Mouse (Mus musculus) C2C12 (cell line): ENCODE measurements around the gene Gpd2. TPM values are rescaled to one million over a fixed set of nuclear protein-coding genes. Genes with fewer than 3 reads are reported as not detected.

Experiments
- H3K27me3 ChIP-seq: one replicate; pipeline ENCODE4 v1.6.1; 2011; ENCODE audit not compliant: control insufficient read depth, insufficient read depth, insufficient read length
- H3K36me3 ChIP-seq: one replicate; pipeline ENCODE4 v1.6.1; 2011; ENCODE audit not compliant: control insufficient read depth, insufficient read depth
- H3K4me3 ChIP-seq: one replicate; pipeline ENCODE4 v1.5.1; 2011; ENCODE audit warnings: mild to moderate bottlenecking, control low read depth; ENCODE audit not compliant: poor library complexity, insufficient read depth, severe bottlenecking
- H3K79me2 ChIP-seq: one replicate; pipeline ENCODE4 v1.6.1; 2011; ENCODE audit not compliant: control insufficient read depth, insufficient read depth
- H3K79me3 ChIP-seq: one replicate; pipeline ENCODE4 v1.6.1; 2011; ENCODE audit warnings: low read depth, control low read depth
- H3ac ChIP-seq: one replicate; pipeline ENCODE3; 2011; ENCODE audit warnings: low read depth; ENCODE audit not compliant: control insufficient read depth, insufficient read length
- CEBPB ChIP-seq: IDR thresholded peaks from one replicate; pipeline ENCODE4 v1.6.1; 2011; ENCODE audit warnings: low read depth, mild to moderate bottlenecking, control low read depth, moderate library complexity
- CTCF ChIP-seq: IDR thresholded peaks from one replicate; pipeline ENCODE4 v1.5.1; 2011; ENCODE audit not compliant: control insufficient read depth, insufficient read depth, insufficient read length
- FOSL1 ChIP-seq: IDR thresholded peaks from one replicate; pipeline ENCODE4 v1.8.0; 2011; ENCODE audit warnings: mild to moderate bottlenecking, low read length; ENCODE audit not compliant: poor library complexity, insufficient read depth, severe bottlenecking
- MAX ChIP-seq: IDR thresholded peaks from one replicate; pipeline ENCODE4 v1.6.1; 2011; ENCODE audit warnings: mild to moderate bottlenecking, control low read depth
- MYOD1 ChIP-seq: IDR thresholded peaks from one replicate; pipeline ENCODE4 v1.6.1; 2011; ENCODE audit warnings: low read depth; ENCODE audit not compliant: control insufficient read depth, insufficient read length
- MYOG ChIP-seq: IDR thresholded peaks from one replicate; pipeline ENCODE4 v1.6.1; 2011; ENCODE audit not compliant: control insufficient read depth, insufficient read length; ENCODE audit errors: extremely low read depth
- USF1 ChIP-seq: IDR thresholded peaks from one replicate; pipeline ENCODE4 v1.6.1; 2011; ENCODE audit warnings: low read depth, mild to moderate bottlenecking, control low read depth, moderate library complexity
- polyA plus RNA-seq: library from polyadenylated mRNA; unstranded; fragments of >200 nt; fragmentation: generic; extraction: Trizol; gene quantifications from one replicate; pipeline ENCODE4 v1.2.1, GENCODE M21; 2012; ENCODE audit warnings: missing spikeins

Gene Gpd2
- polyA plus RNA-seq, 1 experiment, result 23.8 TPM

DNA sequence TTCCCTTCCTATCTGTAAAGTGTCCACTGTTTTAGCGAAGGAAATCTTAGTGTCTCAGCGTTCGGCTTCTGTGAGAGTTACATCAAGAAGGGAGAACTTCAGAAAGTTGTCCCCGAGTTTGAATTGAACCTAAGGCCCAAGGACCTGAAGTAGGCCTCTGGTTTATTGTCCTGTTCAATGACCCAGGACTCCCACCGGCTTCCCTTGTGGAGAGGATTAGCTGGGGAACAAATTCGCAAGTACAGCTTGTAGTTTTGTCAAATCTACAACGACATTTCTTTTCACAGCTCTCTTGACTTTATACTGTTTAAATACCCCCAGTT is 29.9 kb downstream of the Gpd2 start:
- H3K79me2 ChIP-seq, result peaks cover 43% of the 10 kb centered on the region
- peaks cover 17% of the 10 kb centered on the region for H3K36me3 ChIP-seq
- no peak overlapping the region for H3K4me3 ChIP-seq
- no peaks in the 10 kb centered on the region for H3K27me3 ChIP-seq
- H3K79me3 ChIP-seq, result peaks cover 20% of the 10 kb centered on the region
- no peak for TF ChIP-seq CTCF
- TF ChIP-seq USF1, result no peak
- no peak for TF ChIP-seq CEBPB
- no peak for TF ChIP-seq MYOG
- TF ChIP-seq MYOD1, result no peak
- TF ChIP-seq MAX, result no peak
- no peak for TF ChIP-seq FOSL1
- H3ac ChIP-seq, result no peak overlapping the region

DNA sequence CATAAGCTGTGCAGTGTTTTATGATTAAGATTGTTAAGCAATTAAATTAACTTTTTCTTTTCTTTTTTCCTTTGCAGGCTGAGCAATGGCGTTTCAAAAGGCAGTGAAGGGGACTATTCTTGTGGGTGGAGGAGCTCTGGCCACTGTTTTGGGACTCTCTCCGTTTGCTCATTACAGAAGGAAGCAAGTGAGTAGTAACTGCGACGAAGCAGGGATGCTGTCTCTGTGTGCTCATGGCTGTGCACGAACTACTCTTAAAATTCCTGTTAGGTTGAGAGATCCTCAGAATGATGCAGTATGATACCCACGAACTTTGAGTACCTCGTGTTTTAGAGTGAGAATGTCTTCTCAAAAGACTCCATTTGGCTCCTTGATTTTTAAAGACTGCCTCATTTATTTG is 30.5 kb downstream of the Gpd2 start:
- TF ChIP-seq CTCF (no peak), MYOD1 (no peak), MYOG (no peak), CEBPB (no peak), FOSL1 (no peak), MAX (no peak)
- Histone ChIP-seq H3K27me3 (no peaks in the 10 kb centered on the region), H3K4me3 (no peak overlapping the region)

DNA sequence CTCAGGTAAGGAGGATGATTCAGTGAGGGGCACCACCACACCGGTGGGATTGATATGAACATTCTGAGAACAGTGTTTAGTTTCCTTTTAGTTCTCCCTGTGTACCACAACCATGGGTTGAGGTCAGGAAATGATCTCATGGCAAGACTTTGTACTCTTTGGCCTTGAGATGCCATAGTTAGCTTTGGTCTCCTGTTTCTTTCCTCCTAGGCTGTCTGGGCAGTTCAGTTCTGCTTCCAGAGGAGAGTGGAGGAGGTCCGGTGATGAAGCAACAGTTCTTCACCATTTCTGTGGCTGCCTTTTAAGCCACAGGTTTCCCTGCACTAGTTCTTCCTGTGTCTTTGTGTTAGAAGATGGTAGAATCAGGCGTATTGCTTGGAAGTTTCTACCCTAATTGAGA is 31.4 kb downstream of the Gpd2 start:
- H3K4me3 ChIP-seq, result no peak overlapping the region
- H3ac ChIP-seq, result no peak overlapping the region
- peaks cover 32% of the 10 kb centered on the region for H3K79me2 ChIP-seq
- TF ChIP-seq MAX, result no peak
- no peak for TF ChIP-seq FOSL1
- TF ChIP-seq MYOG, result no peak
- no peak for TF ChIP-seq CEBPB
- TF ChIP-seq MYOD1, result no peak
- TF ChIP-seq USF1, result no peak
- TF ChIP-seq CTCF, result no peak
- H3K79me3 ChIP-seq, result peaks cover 8% of the 10 kb centered on the region
- H3K36me3 ChIP-seq, result peaks cover 17% of the 10 kb centered on the region
- H3K27me3 ChIP-seq, result no peaks in the 10 kb centered on the region

More for the DNA sequence above, 30.5 kb downstream of the Gpd2 start:
- H3K36me3 ChIP-seq, result peaks cover 17% of the 10 kb centered on the region
- H3K79me2 ChIP-seq, result peaks cover 37% of the 10 kb centered on the region
- peaks cover 14% of the 10 kb centered on the region for H3K79me3 ChIP-seq
- no peak overlapping the region for H3ac ChIP-seq

DNA sequence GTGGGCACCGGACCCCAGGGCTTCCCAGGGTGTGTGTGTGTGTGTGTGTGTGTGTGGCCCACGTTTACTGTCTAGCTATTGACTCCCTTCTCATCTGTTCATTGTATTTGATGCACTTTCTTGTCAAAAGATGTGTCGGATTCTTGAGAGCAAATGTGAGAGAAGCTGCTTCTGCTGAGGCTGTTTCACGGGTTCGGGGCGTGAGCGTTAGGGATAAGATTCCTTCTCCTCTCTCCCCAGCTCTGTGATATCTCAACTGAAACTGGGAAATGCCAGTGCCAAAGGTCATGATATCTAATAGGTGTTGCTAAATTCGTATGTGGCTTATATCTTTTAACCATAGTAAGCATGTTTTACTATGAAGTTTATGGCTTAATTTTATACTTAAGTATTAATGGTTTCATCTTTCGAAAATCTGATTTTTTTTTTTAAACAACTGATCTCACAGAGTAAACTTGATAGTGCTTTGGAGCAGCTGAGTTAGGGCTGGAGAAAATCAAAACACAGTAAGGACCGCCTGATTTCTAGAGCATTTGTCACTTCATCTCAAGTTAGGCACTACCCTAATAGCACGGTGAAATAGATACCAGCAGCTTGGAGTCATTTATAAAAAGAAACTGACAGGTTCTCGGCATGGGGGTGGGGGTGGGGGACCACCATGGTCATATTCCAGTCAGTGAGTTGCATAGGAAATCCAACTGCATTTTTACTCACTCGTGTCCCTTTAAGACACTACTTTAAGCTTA is 32.4 kb downstream of the Gpd2 start:
- Histone ChIP-seq H3ac (no peak overlapping the region), H3K4me3 (no peak overlapping the region)

DNA sequence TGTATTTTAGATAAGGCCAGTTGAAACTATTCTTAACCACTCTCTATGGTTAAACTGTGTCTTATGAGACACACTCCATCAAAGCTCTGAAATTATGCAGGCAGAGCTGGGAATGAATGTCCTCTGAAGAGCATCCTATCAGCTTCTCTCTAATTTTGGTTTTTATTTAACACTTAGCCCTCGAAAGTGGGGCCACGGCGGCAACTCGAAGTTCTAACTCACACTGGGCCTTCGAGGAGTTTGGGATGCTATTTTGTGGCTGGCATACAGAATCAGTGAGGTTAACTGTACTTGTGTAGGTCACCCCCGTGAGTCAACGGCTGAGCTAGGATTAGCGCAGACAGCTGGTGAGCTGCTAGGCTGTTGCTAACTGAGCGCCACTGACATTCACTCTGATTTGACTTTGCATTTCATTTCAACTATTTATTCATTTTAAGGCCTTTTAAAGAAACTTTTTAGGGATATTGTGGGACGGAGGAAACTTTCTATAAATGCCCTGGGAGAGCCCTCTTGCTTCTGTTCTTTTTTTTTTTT is 42.8 kb downstream of the Gpd2 start:
- Histone ChIP-seq H3K4me3 (no peak overlapping the region), H3K79me2 (peaks cover 24% of the 10 kb centered on the region), H3ac (no peak overlapping the region), H3K36me3 (peaks cover 18% of the 10 kb centered on the region), H3K79me3 (peaks cover 3% of the 10 kb centered on the region), H3K27me3 (no peaks in the 10 kb centered on the region)
- no peak for TF ChIP-seq MAX
- TF ChIP-seq MYOG, result no peak
- no peak for TF ChIP-seq FOSL1

More for the DNA sequence above, 32.4 kb downstream of the Gpd2 start:
- Histone ChIP-seq H3K79me2 (peaks cover 28% of the 10 kb centered on the region), H3K27me3 (no peaks in the 10 kb centered on the region), H3K36me3 (peaks cover 17% of the 10 kb centered on the region), H3K79me3 (peaks cover 7% of the 10 kb centered on the region)
- TF ChIP-seq CEBPB, result no peak
- no peak for TF ChIP-seq CTCF
- no peak for TF ChIP-seq FOSL1
- TF ChIP-seq MYOD1, result no peak
- TF ChIP-seq MYOG, result no peak

DNA sequence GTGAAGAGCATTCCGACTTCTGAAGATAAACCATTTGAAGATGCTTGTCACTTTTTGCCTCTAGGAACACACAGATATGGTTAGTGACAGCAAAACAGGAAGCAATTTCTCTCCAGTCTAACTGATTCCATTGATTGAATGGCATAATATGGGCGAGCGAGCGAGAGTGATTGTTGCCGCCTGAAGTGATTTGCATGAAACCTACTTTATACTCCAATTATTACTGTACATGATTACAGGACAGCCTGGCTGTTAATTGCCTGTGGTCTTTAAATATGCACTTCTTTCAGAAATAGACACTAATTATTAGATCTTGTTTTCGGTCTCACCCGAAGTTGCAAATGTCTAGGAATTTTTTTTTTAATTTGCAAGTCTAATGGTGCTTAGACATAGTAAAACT is 46.4 kb downstream of the Gpd2 start:
- Histone ChIP-seq H3K27me3 (no peaks in the 10 kb centered on the region), H3K4me3 (no peak overlapping the region), H3K79me3 (peaks cover 11% of the 10 kb centered on the region), H3ac (no peak overlapping the region), H3K36me3 (peaks cover 12% of the 10 kb centered on the region), H3K79me2 (peaks cover 30% of the 10 kb centered on the region)
- TF ChIP-seq CEBPB (no peak), MYOD1 (no peak), MAX (no peak), FOSL1 (no peak), USF1 (no peak), MYOG (no peak), CTCF (no peak)
